Mouse (Mus musculus): ENCODE measurements around the gene Ctf1. TPM values are rescaled to one million over a fixed set of nuclear protein-coding genes. Genes with fewer than 3 reads are reported as not detected.

Gene Ctf1
- total RNA-seq, 2 experiments from 2014 or later, result 5.0 to 6.0 TPM

- intact Hi-C loops (cut with DNase I), result loop anchor here (1.0 kb wide), 1 partner anchor 86 kb away; no protein-coding TSS in a partner anchor
- DNase-seq, result peak; percentile 82 to 87
Observed at GRCm38 (mm10) chr7:127761026-127761425, 48.5 kb downstream of the Ctf1 start.

- DNase-seq, result no peak
- intact Hi-C loops (cut with DNase I), result no loop called here
Observed at GRCm38 (mm10) chr7:127763642-127764041, 51.1 kb downstream of the Ctf1 start.

GRCm38 (mm10) chr7:127765756-127766155 is 53.2 kb downstream of the Ctf1 start:
- DNase-seq, result no peak
- intact Hi-C loops (cut with DNase I), result no loop called here

- intact Hi-C loops (cut with DNase I), result no loop called here
- DNase-seq, result no peak
Observed at GRCm38 (mm10) chr7:127766851-127767609, 54.5 kb downstream of the Ctf1 start.

Small RNA genes lying within 50 kb of the gene (microRNA-seq; reads per million reads assigned to microRNA genes)
- 0 reads per million in 2 experiments for gene Mir762

Other genes with a start within 250 kb of the Ctf1 start
- gene Fbrs, start 233.5 kb upstream of the Ctf1 start, total RNA-seq (2021), result 10 to 100 TPM; 38.4 to 43.1 TPM
- 10 to 100 TPM; 63.6 to 69.2 TPM for gene Srcap, start 200.8 kb upstream of the Ctf1 start, total RNA-seq (2021)
- 10 to 100 TPM; 13.5 to 13.9 TPM for gene Gm42715, start 193.2 kb upstream of the Ctf1 start, total RNA-seq (2021)
- gene Tmem265, start 151.3 kb upstream of the Ctf1 start, total RNA-seq (2021), result not detected
- gene Phkg2, start 139.4 kb upstream of the Ctf1 start, total RNA-seq (2021), result 10 to 100 TPM; 19.2 to 20.2 TPM
- 10 to 100 TPM in 1 of 2 experiments, 1 to 10 TPM in 1; 8.8 to 12.6 TPM for gene Ccdc189, start 124.1 kb upstream of the Ctf1 start, total RNA-seq (2021)
- 10 to 100 TPM; 46.5 to 53.9 TPM for gene Rnf40, start 124.0 kb upstream of the Ctf1 start, total RNA-seq (2021)
- gene Zfp629, start 96.9 kb upstream of the Ctf1 start, total RNA-seq (2021), result 10 to 100 TPM; 28.8 to 29.1 TPM
- 10 to 100 TPM; 33.5 to 47.3 TPM for gene Bcl7c, start 3.8 kb upstream of the Ctf1 start, total RNA-seq (2021)
- not detected for gene Ctf2, start 19.4 kb downstream of the Ctf1 start, total RNA-seq (2021)
- gene Fbxl19, start 31.8 kb downstream of the Ctf1 start, total RNA-seq (2021), result 1 to 10 TPM; 4.8 to 5.7 TPM
- gene Orai3, start 57.1 kb downstream of the Ctf1 start, total RNA-seq (2021), result 10 to 100 TPM; 16.6 to 17.3 TPM
- 10 to 100 TPM; 21.0 to 22.3 TPM for gene Setd1a, start 63.9 kb downstream of the Ctf1 start, total RNA-seq (2021)
- 1 to 10 TPM; 2.7 to 3.0 TPM for gene Gm49388, start 72.9 kb downstream of the Ctf1 start, total RNA-seq (2021)
- gene Hsd3b7, start 87.9 kb downstream of the Ctf1 start, total RNA-seq (2021), result 10 to 100 TPM; 14.9 to 18.4 TPM
- gene Stx4a, start 111.6 kb downstream of the Ctf1 start, total RNA-seq (2021), result 10 to 100 TPM; 66.7 to 68.1 TPM
- gene Stx1b, start 111.8 kb downstream of the Ctf1 start, total RNA-seq (2021), result under 1 TPM; 0.65 to 0.83 TPM
- 10 to 100 TPM; 21.0 to 21.9 TPM for gene Zfp646, start 163.5 kb downstream of the Ctf1 start, total RNA-seq (2021)
- gene Zfp668, start 164.1 kb downstream of the Ctf1 start, total RNA-seq (2021), result 1 to 10 TPM; 3.8 to 5.5 TPM
- under 1 TPM; 0.59 to 0.88 TPM for gene Prss53, start 178.2 kb downstream of the Ctf1 start, total RNA-seq (2021)
- not detected for gene Gm21974, start 182.7 kb downstream of the Ctf1 start, total RNA-seq (2021)
- 10 to 100 TPM; 25.6 to 28.1 TPM for gene Vkorc1, start 182.9 kb downstream of the Ctf1 start, total RNA-seq (2021)
- gene Bckdk, start 191.3 kb downstream of the Ctf1 start, total RNA-seq (2021), result 10 to 100 TPM; 85.7 to 86.8 TPM
- 10 to 100 TPM; 13.5 TPM for gene Kat8, start 199.8 kb downstream of the Ctf1 start, total RNA-seq (2021)
- under 1 TPM in 1 of 2 experiments, not detected in 1; 0.24 TPM for gene Prss8, start 217.4 kb downstream of the Ctf1 start, total RNA-seq (2021)
- gene Prss36, start 234.0 kb downstream of the Ctf1 start, total RNA-seq (2021), result 1 to 10 TPM; 6.4 to 6.7 TPM

Measured in heart, postnatal 14 days (tissue).